Mouse (Mus musculus) heart, embryonic 11.5 days (tissue): ENCODE data around the gene Fpr2. TPM values are rescaled to one million over a fixed set of nuclear protein-coding genes. Genes with fewer than 3 reads are reported as not detected.
"Not testable (repeated sequence)": the region's sequence is repeated elsewhere in the genome, so short reads cannot be mapped to it uniquely, and the experiment has no call there.

ENCODE experiments used
- ATAC-seq: fragments of 200-750 bp; cut with Nextera tagmentation; replicated peaks from 2 replicates; pipeline ENCODE4 v1.8.0; 2017; ENCODE audit warnings: moderate library complexity; ENCODE audit not compliant: insufficient number of reproducible peaks, low FRiP score, low TSS enrichment
- H3K27ac ChIP-seq: fragments of 300-500 bp; sonication (generic); 2 replicates; pipeline ENCODE4 v1.5.1; 2014; ENCODE audit warnings: mild to moderate bottlenecking, low read depth, low read length
- H3K27me3 ChIP-seq: fragments of 300-500 bp; sonication (generic); 2 replicates; pipeline ENCODE4 v1.6.1; 2014; ENCODE audit warnings: mild to moderate bottlenecking, low read length, mixed read lengths; ENCODE audit not compliant: control insufficient read depth, insufficient read depth
- H3K36me3 ChIP-seq: fragments of 300-500 bp; sonication (generic); 2 replicates; pipeline ENCODE4 v1.6.1; 2014; ENCODE audit warnings: mild to moderate bottlenecking, low read length, moderate library complexity, mixed read lengths; ENCODE audit not compliant: control insufficient read depth, insufficient read depth
- H3K4me1 ChIP-seq: fragments of 300-500 bp; sonication (generic); 2 replicates; pipeline ENCODE4 v1.6.1; 2014; ENCODE audit warnings: low read length; ENCODE audit not compliant: control insufficient read depth, insufficient read depth
- H3K4me2 ChIP-seq: fragments of 300-500 bp; sonication (generic); 2 replicates; pipeline ENCODE4 v1.6.1; 2014; ENCODE audit warnings: mild to moderate bottlenecking, moderate library complexity
- H3K4me3 ChIP-seq: fragments of 300-500 bp; sonication (generic); 2 replicates; pipeline ENCODE4 v1.5.1; 2014; ENCODE audit warnings: low read depth, low read length
- H3K9ac ChIP-seq: fragments of 300-500 bp; sonication (generic); 2 replicates; pipeline ENCODE4 v1.6.1; 2014; ENCODE audit warnings: mild to moderate bottlenecking, low read depth, low read length, moderate library complexity
- H3K9me3 ChIP-seq: fragments of 300-500 bp; sonication (generic); replicated peaks from 2 replicates; pipeline ENCODE4 v1.6.1; 2016; ENCODE audit warnings: low read length; ENCODE audit not compliant: control insufficient read depth
- WGBS: fragments of 180-500 bp; shearing (Covaris S2); extraction: QIAGEN DNeasy Blood & Tissue Kit; methylation state at CpG from one replicate; pipeline ENCODE4 v1.1.7; 2014; ENCODE audit not compliant: insufficient replicate concordance; 5-methylcytosine and 5-hydroxymethylcytosine counted together
- polyA plus RNA-seq: library from polyadenylated mRNA; unstranded; fragments of >200 nt; fragmentation: Nextera tagmentation; extraction: Ambion mirVana; gene quantifications from 2 replicates; pipeline ENCODE4 v1.2.1, GENCODE M21; 2014

Fpr2 gene
- not detected in 2 replicates for polyA plus RNA-seq

DNA sequence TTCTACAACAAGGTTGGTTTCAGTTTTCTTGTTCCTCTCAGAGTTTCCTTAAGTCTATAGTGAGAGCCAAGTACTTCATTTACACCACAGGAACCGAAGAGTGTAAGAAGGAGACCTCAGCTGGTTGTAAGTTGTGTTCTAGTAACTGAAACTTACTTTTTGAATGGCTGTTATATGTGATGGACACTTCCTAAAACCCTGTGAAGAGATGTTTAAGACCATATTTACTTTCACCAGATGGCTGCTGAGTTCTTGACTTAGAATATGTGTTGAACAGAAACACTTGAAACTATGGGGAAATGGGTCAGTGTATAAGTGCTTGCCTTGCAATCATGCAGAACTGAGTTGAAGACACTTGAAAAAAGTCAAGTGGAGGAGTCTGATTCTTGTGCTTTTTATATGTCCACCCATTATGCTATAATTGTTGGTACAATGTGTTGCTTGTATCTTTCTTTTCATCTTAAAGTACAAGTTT is at the start of gene Fpr2, which contains the start of gene Fpr3:
Gene Fpr2 (plus strand): TSS at position 51 of the 475 bp plus-strand sequence.
Gene Fpr3 (plus strand): TSS at position 79 of the 475 bp plus-strand sequence.
- H3K9me3 ChIP-seq, result no peaks in the 10 kb centered on the region
- no peak within 1 kb of the TSS for H3K9ac ChIP-seq
- no peaks in the 10 kb centered on the region for H3K4me1 ChIP-seq
- H3K27ac ChIP-seq, result no peak within 1 kb of the TSS
- no peak within 1 kb of the TSS for H3K4me3 ChIP-seq
- H3K36me3 ChIP-seq, result no peaks in the 10 kb centered on the region
- 60% methylated on average over 1 of the region's 1 CpGs for WGBS
- ATAC-seq, result no peak
- no peaks in the 10 kb centered on the region for H3K27me3 ChIP-seq
- H3K4me2 ChIP-seq, result no peak within 1 kb of the TSS

DNA sequence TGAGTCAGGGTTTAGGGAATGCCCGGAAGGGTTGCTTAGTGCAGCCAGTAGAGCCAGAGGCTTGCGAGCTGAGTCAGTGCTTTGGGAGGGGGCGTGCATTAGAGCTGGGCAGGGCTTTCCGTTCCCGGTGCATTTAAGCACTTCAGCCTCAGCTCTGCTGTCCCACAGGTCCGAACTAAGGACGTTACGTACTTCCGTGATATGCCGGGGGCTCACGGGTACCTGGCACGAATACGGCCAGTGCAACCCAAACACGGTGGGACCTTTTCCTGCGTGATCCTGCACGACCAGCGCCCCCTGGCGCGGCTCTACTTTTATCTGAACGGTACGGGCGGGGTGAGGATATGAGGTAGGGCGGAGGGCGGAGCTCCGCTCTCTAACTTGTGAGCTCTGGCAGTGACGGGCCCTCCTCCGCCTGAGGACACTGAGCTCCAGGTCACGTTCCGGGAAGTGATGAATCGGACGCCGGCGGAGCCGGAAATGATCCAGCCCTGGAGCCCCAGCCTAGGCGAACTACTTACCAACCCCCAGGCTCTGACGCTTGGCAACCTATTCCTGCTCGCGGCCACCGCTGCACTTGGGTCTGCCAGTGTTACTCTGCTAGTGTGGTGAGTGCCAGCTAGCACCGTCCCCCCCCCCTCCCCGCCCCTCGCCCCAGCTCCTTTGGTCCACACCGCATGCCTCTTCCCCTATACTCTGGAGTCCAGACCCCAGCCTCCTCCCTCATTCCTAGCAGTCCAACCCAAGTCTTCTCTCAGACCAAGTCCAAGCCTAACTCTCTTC is 49.5 kb upstream of the Fpr2 start:
- Histone ChIP-seq H3K27ac (peak overlapping the region; percentile 86), H3K4me2 (peak overlapping the region; percentile 75), H3K27me3 (no peaks in the 10 kb centered on the region), H3K9ac (peak overlapping the region; percentile 72), H3K4me1 (peaks cover 41% of the 10 kb centered on the region), H3K9me3 (no peaks in the 10 kb centered on the region), H3K4me3 (peak overlapping the region; percentile 49), H3K36me3 (peaks cover 19% of the 10 kb centered on the region)
- peak; percentile 97 for ATAC-seq
- WGBS, result under 1% methylated on average over 43 of the region's 43 CpGs

DNA sequence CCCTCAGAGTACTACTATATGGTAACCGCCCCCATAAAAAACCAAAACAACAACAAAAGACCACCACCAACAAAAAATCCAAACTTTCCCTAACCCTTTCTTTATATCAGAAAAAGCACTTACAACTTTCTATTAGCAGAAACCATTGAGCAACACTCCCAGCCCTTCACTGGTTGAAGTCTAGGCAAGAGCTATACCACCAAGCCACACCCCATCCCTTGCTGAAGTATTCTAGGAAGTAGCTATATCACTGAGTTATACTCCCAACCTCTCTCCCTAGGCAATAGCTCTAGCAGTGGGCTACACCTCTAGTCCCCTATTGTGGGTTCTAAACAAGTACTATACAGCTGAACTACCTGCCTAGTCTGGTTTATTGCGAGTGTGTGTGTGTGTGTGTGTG is 48.3 kb upstream of the Fpr2 start:
- 90% methylated on average over 2 of the region's 2 CpGs for WGBS
- no peak for ATAC-seq
- peaks cover 19% of the 10 kb centered on the region; the same call in 1 of the 2 replicates for H3K36me3 ChIP-seq

DNA sequence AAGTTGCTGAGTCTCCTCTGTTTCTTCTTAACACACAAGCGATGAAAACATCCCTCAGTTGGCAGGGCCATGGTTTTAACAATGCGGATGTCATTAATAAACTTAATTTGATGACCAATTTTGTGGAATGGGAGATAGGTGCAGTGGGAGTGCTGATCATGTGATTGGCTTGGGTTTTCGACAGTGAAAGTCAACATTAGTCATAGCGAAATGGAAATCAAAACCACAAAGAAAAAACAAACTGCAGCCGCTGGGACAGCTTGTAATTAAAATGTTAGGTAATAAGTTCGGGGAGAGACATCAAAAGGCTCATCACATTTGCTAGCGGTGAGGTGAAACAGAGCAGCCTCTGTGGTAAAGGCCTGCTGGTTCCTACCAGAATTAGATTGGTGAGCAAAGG is 46.8 kb upstream of the Fpr2 start:
- H3K36me3 ChIP-seq, result peaks cover 19% of the 10 kb centered on the region; the same call in 1 of the 2 replicates
- H3K4me2 ChIP-seq, result no peak overlapping the region
- H3K9ac ChIP-seq, result no peak overlapping the region
- H3K27ac ChIP-seq, result no peak overlapping the region
- H3K4me3 ChIP-seq, result no peak overlapping the region
- H3K9me3 ChIP-seq, result no peaks in the 10 kb centered on the region
- no peaks in the 10 kb centered on the region for H3K27me3 ChIP-seq
- WGBS, result 86% methylated on average over 7 of the region's 7 CpGs
- no peak for ATAC-seq
- H3K4me1 ChIP-seq, result peaks cover 19% of the 10 kb centered on the region

More for the DNA sequence above, 48.3 kb upstream of the Fpr2 start:
- Histone ChIP-seq H3K4me2 (no peak overlapping the region; the same call in 1 of the 2 replicates), H3K27ac (no peak overlapping the region), H3K27me3 (no peaks in the 10 kb centered on the region), H3K9ac (no peak overlapping the region), H3K4me3 (no peak overlapping the region), H3K4me1 (peaks cover 33% of the 10 kb centered on the region), H3K9me3 (no peaks in the 10 kb centered on the region)

DNA sequence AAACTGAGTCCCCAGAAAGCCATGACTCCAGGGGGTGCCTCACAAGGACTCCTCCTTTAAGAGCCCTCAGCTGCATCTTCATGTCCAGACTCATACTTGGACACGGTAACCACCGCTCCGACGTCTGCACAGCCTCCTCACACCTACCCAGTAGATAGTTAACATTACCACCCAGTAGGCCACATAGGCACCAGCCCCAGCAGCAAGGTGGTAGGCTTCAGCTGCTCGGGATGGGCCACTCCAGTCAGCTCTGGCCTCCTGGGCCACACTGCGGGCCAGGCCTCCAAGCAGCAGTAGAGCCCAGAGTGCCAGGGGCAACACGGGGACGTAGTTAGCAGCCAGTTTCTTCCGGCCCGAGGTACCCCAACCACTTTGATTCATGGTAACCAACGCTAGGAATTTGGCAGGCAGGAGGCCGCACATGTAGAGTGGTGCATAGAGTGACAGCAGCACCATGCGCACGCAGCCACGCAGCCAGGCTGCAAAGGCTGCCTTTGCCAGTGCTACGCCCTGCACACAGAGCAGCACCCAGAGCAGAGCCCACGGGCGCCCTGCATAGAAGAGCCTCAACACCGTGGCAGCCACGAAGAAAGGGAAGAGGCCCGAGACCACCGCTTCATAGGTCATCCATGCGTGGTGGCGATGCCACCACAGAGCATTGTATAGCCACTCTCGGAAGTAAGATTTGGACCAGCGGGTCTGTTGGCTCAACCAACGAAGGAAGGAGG is 43.9 kb upstream of the Fpr2 start:
- Histone ChIP-seq H3K9me3 (no peaks in the 10 kb centered on the region), H3K36me3 (peaks cover 15% of the 10 kb centered on the region; the same call in 1 of the 2 replicates), H3K27me3 (no peaks in the 10 kb centered on the region), H3K4me1 (peaks cover under 1% of the 10 kb centered on the region; the same call in 1 of the 2 replicates), H3K4me2 (no peak overlapping the region), H3K4me3 (no peak overlapping the region), H3K27ac (no peak overlapping the region), H3K9ac (no peak overlapping the region)
- ATAC-seq, result peak; percentile 40; the same call in 1 of the 2 replicates
- WGBS, result 69% methylated on average over 27 of the region's 27 CpGs

DNA sequence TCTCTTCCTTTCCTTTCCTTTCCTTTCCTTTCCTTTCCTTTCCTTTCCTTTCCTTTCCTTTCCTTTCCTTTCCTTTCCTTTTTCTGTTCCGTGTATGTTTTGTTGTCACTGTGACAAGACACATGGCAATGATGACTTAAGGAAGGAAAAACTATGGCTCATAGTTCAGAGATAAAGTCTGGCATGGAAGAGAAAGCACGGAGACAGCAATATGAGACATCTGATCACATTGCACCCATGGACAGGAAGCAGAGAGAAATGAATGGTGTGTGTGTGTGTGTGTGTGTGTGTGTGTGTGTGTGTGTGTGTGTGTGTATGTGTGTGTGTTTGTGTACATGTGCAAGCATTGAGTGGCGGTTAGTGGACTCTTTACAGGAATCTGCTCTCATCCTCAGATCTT is 43.0 kb upstream of the Fpr2 start:
- H3K9ac ChIP-seq, H3K27ac ChIP-seq, H3K4me3 ChIP-seq, H3K4me1 ChIP-seq, ATAC-seq, H3K4me2 ChIP-seq, H3K27me3 ChIP-seq, H3K9me3 ChIP-seq: not testable (repeated sequence)
- peaks cover 12% of the 10 kb centered on the region; the same call in 1 of the 2 replicates for H3K36me3 ChIP-seq
- 62% methylated on average over 3 of the region's 3 CpGs for WGBS

DNA sequence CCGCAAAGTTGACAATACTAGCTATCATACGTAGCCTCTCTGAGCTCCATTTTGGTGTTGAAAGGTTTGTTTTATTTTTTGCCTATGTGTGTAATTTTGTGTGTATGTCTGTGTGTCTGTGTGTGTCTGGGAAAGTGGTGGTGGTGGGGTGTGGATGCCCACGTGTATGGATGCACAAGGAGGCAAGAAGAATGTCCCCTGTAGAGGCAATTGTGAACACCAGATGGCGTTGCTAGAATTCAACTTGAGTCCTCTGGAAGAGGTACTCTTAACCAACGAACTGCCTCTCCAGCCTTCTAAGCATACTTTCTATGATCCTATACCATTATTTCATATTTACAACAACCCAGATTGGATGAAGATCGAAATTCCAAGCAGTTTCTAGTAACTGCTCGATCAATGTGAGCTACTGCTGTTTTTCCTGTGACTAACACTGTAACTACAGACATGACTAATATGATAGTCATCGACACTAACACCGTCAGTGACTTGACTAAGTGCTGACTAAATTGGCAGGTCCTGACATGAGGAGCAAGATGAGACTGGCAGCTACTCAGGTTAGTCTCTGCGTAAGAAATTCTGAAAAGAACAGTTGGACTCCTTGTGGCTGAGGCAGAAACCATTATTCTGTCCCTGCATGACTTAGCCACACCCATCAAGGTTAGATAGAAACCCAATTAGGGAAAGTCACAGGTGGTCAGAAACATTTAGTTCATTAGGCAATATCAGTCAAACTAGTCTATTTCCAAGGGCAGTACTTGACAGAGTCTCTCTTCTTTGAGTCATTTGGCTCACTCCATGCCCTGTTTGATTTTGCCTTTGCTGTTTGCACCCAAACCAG is 42.2 kb upstream of the Fpr2 start:
- Histone ChIP-seq H3K4me3 (no peak overlapping the region), H3K36me3 (peaks cover 6% of the 10 kb centered on the region; the same call in 1 of the 2 replicates), H3K9me3 (no peaks in the 10 kb centered on the region), H3K27ac (no peak overlapping the region), H3K27me3 (peaks cover 13% of the 10 kb centered on the region), H3K4me1 (no peaks in the 10 kb centered on the region), H3K9ac (no peak overlapping the region), H3K4me2 (no peak overlapping the region)
- 66% methylated on average over 10 of the region's 10 CpGs for WGBS
- no peak for ATAC-seq

DNA sequence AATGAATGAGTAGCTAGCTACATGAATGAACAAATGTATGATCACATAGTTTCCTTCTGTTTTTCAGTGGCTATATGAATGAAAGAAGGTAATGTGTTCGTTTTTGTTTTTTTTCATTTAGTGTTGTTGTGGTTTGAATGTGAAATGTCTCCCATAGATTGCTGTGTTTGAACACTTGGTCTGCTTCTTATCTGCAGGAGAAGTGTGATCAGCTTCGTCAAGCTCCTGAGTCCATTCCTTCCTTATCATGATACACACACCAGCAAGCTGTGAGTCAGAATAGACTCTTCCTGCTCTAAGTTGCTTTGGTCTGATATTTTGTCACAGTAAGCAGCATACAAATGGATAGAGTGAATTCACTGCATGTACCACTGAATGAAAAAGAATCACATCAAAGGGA is 38.6 kb upstream of the Fpr2 start:
- peaks cover 16% of the 10 kb centered on the region for H3K27me3 ChIP-seq
- no peak overlapping the region for H3K9ac ChIP-seq
- ATAC-seq, result no peak
- H3K4me2 ChIP-seq, result no peak overlapping the region
- H3K27ac ChIP-seq, result no peak overlapping the region
- no peak overlapping the region for H3K4me3 ChIP-seq
- 50% methylated on average over 2 of the region's 2 CpGs for WGBS
- no peaks in the 10 kb centered on the region for H3K36me3 ChIP-seq
- H3K9me3 ChIP-seq, result no peaks in the 10 kb centered on the region
- no peaks in the 10 kb centered on the region for H3K4me1 ChIP-seq
